Mouse (Mus musculus) neural tube, embryonic 13.5 days (tissue): ENCODE measurements at regions not wholly inside any gene's neighbourhood (a gene's known extent, or its start where the extent isn't known, plus 50 kb on each side); places are given as distances from the start of the nearest gene placed in this dataset.
A peak's percentile ranks its signal among the peaks of the same experiment; 100 is the strongest.

Experiments
- ATAC-seq: fragments of 200-750 bp; cut with Nextera tagmentation; 2 replicates; pipeline ENCODE4 v1.8.0; 2017; ENCODE audit warnings: low read depth, mild to moderate bottlenecking, moderate TSS enrichment, moderate library complexity
- H3K27ac ChIP-seq: fragments of 300-500 bp; sonication (generic); replicated peaks from 2 replicates; pipeline ENCODE4 v1.5.1; 2015; ENCODE audit warnings: moderate library complexity, mild to moderate bottlenecking, inconsistent platforms
- H3K27me3 ChIP-seq: fragments of 300-500 bp; sonication (generic); 2 replicates; pipeline ENCODE4 v1.6.1; 2015; ENCODE audit warnings: mild to moderate bottlenecking, inconsistent platforms
- H3K36me3 ChIP-seq: fragments of 300-500 bp; sonication (generic); 2 replicates; pipeline ENCODE4 v1.6.1; 2015; ENCODE audit warnings: mild to moderate bottlenecking, inconsistent platforms
- H3K4me1 ChIP-seq: fragments of 300-500 bp; sonication (generic); replicated peaks from 2 replicates; pipeline ENCODE4 v1.6.1; 2015; ENCODE audit warnings: inconsistent platforms
- H3K4me2 ChIP-seq: fragments of 300-500 bp; sonication (generic); 2 replicates; pipeline ENCODE4 v1.6.1; 2015; ENCODE audit warnings: inconsistent platforms, mild to moderate bottlenecking, moderate library complexity
- H3K4me3 ChIP-seq: fragments of 300-500 bp; sonication (generic); 2 replicates; pipeline ENCODE4 v1.5.1; 2015; ENCODE audit warnings: mild to moderate bottlenecking, inconsistent platforms
- H3K9ac ChIP-seq: fragments of 300-500 bp; sonication (generic); 2 replicates; pipeline ENCODE4 v1.6.1; 2015; ENCODE audit warnings: moderate library complexity, mild to moderate bottlenecking, inconsistent platforms
- H3K9me3 ChIP-seq: fragments of 300-500 bp; sonication (generic); 2 replicates; pipeline ENCODE4 v1.6.1; 2016; ENCODE audit warnings: inconsistent platforms
- WGBS: fragments of 180-500 bp; shearing (Covaris S2); methylation state at CpG from one replicate; pipeline ENCODE4 v1.1.7; 2015; 5-methylcytosine and 5-hydroxymethylcytosine counted together

DNA sequence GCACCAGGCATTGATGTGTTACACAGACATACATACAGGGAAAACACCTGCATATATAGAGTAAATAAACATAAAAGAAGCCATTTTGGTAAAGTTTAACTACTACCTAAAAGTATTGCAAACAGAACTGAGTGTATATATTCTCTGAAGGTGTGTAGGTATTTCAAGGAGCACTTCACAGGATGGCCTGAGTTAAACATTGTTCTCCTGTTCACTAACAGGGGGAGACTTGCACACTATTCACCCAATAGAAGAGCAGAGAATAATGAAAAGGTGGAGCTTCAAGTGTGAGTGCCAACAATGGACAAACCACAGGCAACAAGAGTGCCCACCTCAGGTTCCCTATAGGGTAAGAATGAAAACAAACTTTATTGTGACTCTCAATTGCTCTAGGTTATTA, 347.7 kb downstream of the Oca2 start:
- H3K36me3 ChIP-seq: no peaks in the 10 kb centered on the region
- H3K4me1 ChIP-seq: peaks cover 10% of the 10 kb centered on the region
- H3K4me2 ChIP-seq: no peak overlapping the region
- no peaks in the 10 kb centered on the region for H3K9me3 ChIP-seq
- no peak overlapping the region for H3K27ac ChIP-seq
- H3K27me3 ChIP-seq: no peaks in the 10 kb centered on the region
- no peak overlapping the region for H3K9ac ChIP-seq
- no peak overlapping the region for H3K4me3 ChIP-seq
- ATAC-seq: no peak

DNA sequence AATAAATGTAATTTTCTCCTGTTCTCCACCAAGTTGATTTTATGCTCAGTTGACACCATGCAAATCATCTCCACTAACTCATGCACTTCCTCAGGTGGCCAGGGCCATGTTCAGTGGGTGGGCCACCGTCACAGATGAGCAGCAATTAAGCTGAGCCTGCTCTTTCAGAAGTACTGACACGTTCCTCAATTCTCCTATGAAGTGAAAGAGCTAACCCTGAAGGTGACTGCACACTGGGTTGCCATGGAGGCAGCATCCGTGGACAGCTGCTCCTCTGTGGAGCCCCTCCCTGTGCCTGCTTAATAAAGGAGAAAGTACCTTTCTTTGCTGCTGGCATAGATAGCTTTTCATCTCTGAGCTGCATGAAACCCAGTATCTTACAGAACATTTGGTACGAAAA, 351.3 kb downstream of the Oca2 start:
- Histone ChIP-seq H3K4me1 (peaks cover 10% of the 10 kb centered on the region), H3K4me3 (no peak overlapping the region), H3K9me3 (no peaks in the 10 kb centered on the region), H3K36me3 (no peaks in the 10 kb centered on the region), H3K27ac (no peak overlapping the region), H3K4me2 (no peak overlapping the region), H3K9ac (no peak overlapping the region), H3K27me3 (no peaks in the 10 kb centered on the region)
- ATAC-seq: peak; percentile 77
- 22% methylated on average over 4 of the region's 4 CpGs for WGBS

DNA sequence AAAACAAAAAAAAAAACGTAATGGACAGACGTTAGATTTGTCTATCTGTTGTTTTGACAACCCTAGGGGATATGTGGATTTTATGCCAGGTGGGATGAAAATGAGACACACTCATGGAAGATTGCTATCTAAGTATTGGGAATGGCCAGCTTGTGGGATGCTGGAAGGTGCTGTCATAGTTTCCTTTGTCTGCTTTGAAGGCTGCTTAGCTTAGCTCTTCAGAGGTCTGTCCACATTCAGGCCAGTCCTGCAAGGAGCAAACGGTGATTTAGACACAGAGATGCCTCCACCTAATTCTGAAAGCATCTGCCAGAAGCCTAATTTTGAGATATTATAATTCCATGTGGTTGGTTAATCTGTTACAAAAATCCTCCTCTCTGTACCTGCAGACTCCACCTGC, 351.8 kb downstream of the Oca2 start:
- Histone ChIP-seq H3K27me3 (no peaks in the 10 kb centered on the region), H3K4me3 (no peak overlapping the region), H3K4me2 (no peak overlapping the region), H3K36me3 (no peaks in the 10 kb centered on the region), H3K4me1 (peaks cover 10% of the 10 kb centered on the region), H3K27ac (0 out of 2 replicates have a peak overlapping the region, but pooled peaks have one; percentile 39), H3K9ac (no peak overlapping the region), H3K9me3 (no peaks in the 10 kb centered on the region)
- no peak for ATAC-seq
- 47% methylated on average over 3 of the region's 3 CpGs for WGBS

DNA sequence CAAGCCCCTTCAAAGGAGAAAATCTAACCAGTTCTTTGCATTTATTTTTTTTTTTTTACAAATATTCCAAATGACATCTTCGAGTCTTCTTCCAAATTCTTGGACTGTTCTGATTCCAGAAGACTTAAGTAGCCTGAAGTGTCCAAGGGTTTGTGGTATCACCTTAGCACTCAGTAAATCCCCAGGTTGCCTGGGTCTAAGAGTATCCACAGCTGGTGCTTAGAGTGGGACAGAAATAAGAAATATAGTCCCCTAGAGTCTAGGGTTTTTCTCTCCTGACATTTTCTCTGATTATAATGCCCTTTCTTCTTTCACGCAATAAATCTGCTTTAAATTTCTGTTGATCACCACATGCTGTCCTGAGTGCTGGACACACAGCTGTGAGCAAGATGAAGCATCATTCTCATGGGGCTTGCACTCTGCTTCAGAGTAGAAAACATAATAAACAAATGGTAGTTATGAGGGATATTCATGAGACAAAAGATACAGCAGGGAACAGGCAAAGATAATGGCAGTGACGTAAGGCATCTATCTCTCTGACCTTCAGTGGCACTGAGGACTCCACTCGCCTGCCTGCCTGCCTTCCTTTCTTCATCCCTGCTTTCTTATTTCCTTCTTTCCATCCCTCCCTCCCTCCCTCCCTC, 358.5 kb downstream of the Oca2 start:
- Histone ChIP-seq H3K4me2 (no peak overlapping the region), H3K9ac (no peak overlapping the region), H3K36me3 (no peaks in the 10 kb centered on the region), H3K27ac (peak overlapping the region; percentile 33; the same call in 1 of the 2 replicates), H3K27me3 (no peaks in the 10 kb centered on the region), H3K9me3 (no peaks in the 10 kb centered on the region), H3K4me1 (peaks cover 4% of the 10 kb centered on the region), H3K4me3 (no peak overlapping the region)
- 29% methylated on average over 4 of the region's 4 CpGs for WGBS
- ATAC-seq: peak; percentile 73
